Mouse (Mus musculus) liver, adult 2 months (tissue): ENCODE measurements around the gene Slc12a5.

ENCODE experiments used
- CTCF ChIP-seq: fragments of 200-500 bp; IDR thresholded peaks from 2 replicates; pipeline ENCODE4 v1.5.1; 2011; ENCODE audit warnings: low read depth, low read length, control low read depth
- POLR2A ChIP-seq: fragments of 200-500 bp; IDR thresholded peaks from 2 replicates; pipeline ENCODE4 v1.6.1; 2011; ENCODE audit warnings: low read length, control low read depth; ENCODE audit not compliant: insufficient read depth; ENCODE audit errors: extremely low read depth

DNA sequence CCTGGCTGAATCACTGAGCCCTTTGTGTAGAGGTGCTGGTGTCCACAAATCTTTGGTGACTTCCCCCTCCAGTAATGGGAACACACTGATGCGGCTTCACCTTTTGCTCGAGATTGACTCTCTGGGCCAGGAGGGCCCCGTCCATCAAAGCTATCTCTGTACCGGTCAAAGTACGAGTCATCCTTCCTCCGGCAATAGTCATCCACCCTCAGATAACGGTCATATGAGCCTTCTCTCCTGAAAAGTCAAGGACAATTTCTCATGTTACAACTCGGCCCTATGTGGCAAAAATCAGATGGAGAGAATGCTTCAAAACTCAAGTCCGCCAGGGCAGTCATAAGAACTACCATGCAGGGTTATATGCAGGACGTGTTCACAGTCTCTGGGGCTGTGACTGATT lies 49.7 kb downstream of the Slc12a5 start:
- TF ChIP-seq POLR2A (no peak), CTCF (no peak)
